Mouse (Mus musculus) E14TG2a.4 (cell line): ENCODE measurements at regions not wholly inside any gene's neighbourhood (a gene's known extent, or its start where the extent isn't known, plus 50 kb on each side); places are given as distances from the start of the nearest gene placed in this dataset.

Source experiments
- CTCF ChIP-seq: conservative IDR thresholded peaks from 2 replicates; pipeline ENCODE4 v1.5.1; 2014; ENCODE audit warnings: low read length
- NANOG ChIP-seq: IDR thresholded peaks from 2 replicates; pipeline ENCODE4 v1.6.1; 2014; ENCODE audit warnings: borderline replicate concordance, low read length, mixed read lengths

- TF ChIP-seq CTCF (no peak), NANOG (no peak)
Measured at GRCm38 (mm10) chr8:6481966-6482365, 1376.8 kb upstream of the Slc10a2 start.
